Mouse (Mus musculus) ES-E14 (cell line): ENCODE measurements around the gene Gbgt1.

Source experiments
- HCFC1 ChIP-seq: IDR thresholded peaks from 2 replicates; pipeline ENCODE4 v1.6.1; 2012; ENCODE audit warnings: low read length, inconsistent platforms, borderline replicate concordance; ENCODE audit not compliant: insufficient read depth
- ZNF384 ChIP-seq: IDR thresholded peaks from 2 replicates; pipeline ENCODE4 v1.6.1; 2012; ENCODE audit warnings: low read depth, low read length, inconsistent platforms

- TF ChIP-seq ZNF384 (no peak), HCFC1 (no peak)
Observed at GRCm38 (mm10) chr2:28498431-28498830, 1.7 kb downstream of the Gbgt1 start.
